Mouse (Mus musculus): ENCODE results near the gene Islr2. TPM values are rescaled to one million over a fixed set of nuclear protein-coding genes. Genes with fewer than 3 reads are reported as not detected.

Gene Islr2
- total RNA-seq, 1 experiment = 12.8 TPM

DNA sequence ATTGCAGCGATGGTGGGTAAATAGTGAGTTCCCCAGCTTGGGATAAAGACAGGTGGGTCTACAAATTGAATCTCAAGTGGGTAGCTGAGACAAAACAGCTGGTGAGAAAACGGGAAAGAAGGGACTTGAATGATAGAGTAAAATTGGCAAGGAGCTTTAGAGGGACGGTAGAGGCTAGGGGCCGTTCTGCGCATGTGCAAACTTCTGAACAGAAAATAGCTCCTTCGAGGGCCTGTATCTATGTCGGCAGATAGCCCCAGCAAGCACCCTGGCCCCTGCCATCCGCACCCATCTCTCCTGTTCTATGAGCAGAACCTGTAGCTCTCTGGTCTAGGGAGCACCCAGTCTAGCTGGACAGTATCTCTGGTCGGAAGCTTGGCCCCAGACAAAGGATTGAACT, 9.9 kb downstream of the Islr2 start:
- DNase-seq (ENCODE audit: low read depth, low spot score) = no peak
- H3K9me3 ChIP-seq (ENCODE audit: control insufficient read depth, insufficient read depth, low read depth, low read length) = no peaks in the 10 kb centered on the region
- no peak for TF ChIP-seq ZNF384 (IDR thresholded peaks at IDR 0.05; ENCODE audit: low read depth, low read length)
- in situ Hi-C loops (cut with MboI; ENCODE audit: low sequenced_read_pairs in 2 of 2, unreplicated experiment in 2 of 2) = no loop called here
- H3K9ac ChIP-seq (ENCODE audit: insufficient read depth, low read depth, low read length, poor library complexity, severe bottlenecking) = no peak overlapping the region
- no peak overlapping the region for H3K4me3 ChIP-seq (ENCODE audit: insufficient read depth in 1 of 2, low read depth in 1 of 2, low read length in 2 of 2, poor library complexity in 1 of 2, severe bottlenecking in 1 of 2)
- H3K27ac ChIP-seq (ENCODE audit: insufficient read depth, low read depth, low read length, poor library complexity, severe bottlenecking) = no peak overlapping the region
- no peaks in the 10 kb centered on the region for H3K36me3 ChIP-seq (ENCODE audit: control insufficient read depth, insufficient read depth, low read length, poor library complexity, severe bottlenecking)
- H3K4me1 ChIP-seq (ENCODE audit: control insufficient read depth in 2 of 2, insufficient read depth in 2 of 2, low read length in 2 of 2, poor library complexity in 1 of 2) = peaks cover 2 to 25% of the 10 kb centered on the region in 2 experiments; a peak in 2 of 4 replicates

GRCm38 (mm10) chr9:58184456-58184855, 19.7 kb downstream of the Islr2 start:
- no peak for DNase-seq (ENCODE audit: low read depth, low spot score)
- in situ Hi-C loops (cut with MboI; ENCODE audit: low sequenced_read_pairs in 2 of 2, unreplicated experiment in 2 of 2) = no loop called here
- H3K27ac ChIP-seq (ENCODE audit: insufficient read depth, low read depth, low read length, poor library complexity, severe bottlenecking) = no peak overlapping the region
- no peak overlapping the region for H3K9ac ChIP-seq (ENCODE audit: insufficient read depth, low read depth, low read length, poor library complexity, severe bottlenecking)
- no peak overlapping the region for H3K4me3 ChIP-seq (ENCODE audit: insufficient read depth in 1 of 2, low read depth in 1 of 2, low read length in 2 of 2, poor library complexity in 1 of 2, severe bottlenecking in 1 of 2)
- TF ChIP-seq MAFK (IDR thresholded peaks at IDR 0.05; ENCODE audit: insufficient read depth, low read depth, low read length) (no peak), HCFC1 (IDR thresholded peaks at IDR 0.05; ENCODE audit: borderline replicate concordance, insufficient read depth, low read length) (no peak), ZNF384 (IDR thresholded peaks at IDR 0.05; ENCODE audit: low read depth, low read length) (no peak), CHD2 (IDR thresholded peaks at IDR 0.05; ENCODE audit: low read depth, low read length) (no peak), ZC3H11A (IDR thresholded peaks at IDR 0.05; ENCODE audit: borderline replicate concordance, low read depth, low read length) (no peak)
- H3K4me1 ChIP-seq (ENCODE audit: control insufficient read depth in 2 of 2, insufficient read depth in 2 of 2, low read length in 2 of 2, poor library complexity in 1 of 2) = no peaks in the 10 kb centered on the region
- no peaks in the 10 kb centered on the region for H3K36me3 ChIP-seq (ENCODE audit: control insufficient read depth, insufficient read depth, low read length, poor library complexity, severe bottlenecking)
- H3K9me3 ChIP-seq (ENCODE audit: control insufficient read depth, insufficient read depth, low read depth, low read length) = no peaks in the 10 kb centered on the region

DNA sequence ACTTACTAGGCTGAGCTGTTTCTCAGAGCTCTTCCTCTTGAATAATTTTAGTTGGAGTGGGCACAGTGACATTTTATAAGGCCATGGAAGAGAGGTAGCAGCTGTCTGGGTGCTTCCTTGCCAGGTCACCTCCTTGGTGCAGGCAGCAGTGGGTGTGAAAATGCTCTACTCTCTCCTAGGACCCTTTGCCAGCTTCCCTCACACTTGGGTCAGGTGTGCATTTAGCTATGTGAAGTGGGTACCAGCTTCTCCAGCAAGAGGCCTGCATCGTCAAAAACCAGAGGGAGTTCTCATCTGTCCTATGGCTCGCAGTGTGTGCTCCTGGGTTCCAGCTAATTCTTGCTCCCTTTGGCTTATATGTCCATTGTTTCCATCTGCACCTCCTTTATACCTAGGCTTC, 24.7 kb downstream of the Islr2 start:
- Histone ChIP-seq H3K9me3 (ENCODE audit: control insufficient read depth, insufficient read depth, low read depth, low read length) (no peaks in the 10 kb centered on the region), H3K36me3 (ENCODE audit: control insufficient read depth, insufficient read depth, low read length, poor library complexity, severe bottlenecking) (no peaks in the 10 kb centered on the region), H3K27ac (ENCODE audit: insufficient read depth, low read depth, low read length, poor library complexity, severe bottlenecking) (no peak overlapping the region), H3K9ac (ENCODE audit: insufficient read depth, low read depth, low read length, poor library complexity, severe bottlenecking) (no peak overlapping the region), H3K4me3 (ENCODE audit: insufficient read depth in 1 of 2, low read depth in 1 of 2, low read length in 2 of 2, poor library complexity in 1 of 2, severe bottlenecking in 1 of 2) (no peak overlapping the region), H3K4me1 (ENCODE audit: control insufficient read depth in 2 of 2, insufficient read depth in 2 of 2, low read length in 2 of 2, poor library complexity in 1 of 2) (peaks cover 0 to 5% of the 10 kb centered on the region in 2 experiments; a peak in 1 of 4 replicates)
- in situ Hi-C loops (cut with MboI; ENCODE audit: low sequenced_read_pairs in 2 of 2, unreplicated experiment in 2 of 2) = no loop called here
- TF ChIP-seq ZC3H11A (IDR thresholded peaks at IDR 0.05; ENCODE audit: borderline replicate concordance, low read depth, low read length) (no peak), CHD2 (IDR thresholded peaks at IDR 0.05; ENCODE audit: low read depth, low read length) (no peak), ZNF384 (IDR thresholded peaks at IDR 0.05; ENCODE audit: low read depth, low read length) (no peak), MAFK (IDR thresholded peaks at IDR 0.05; ENCODE audit: insufficient read depth, low read depth, low read length) (no peak), HCFC1 (IDR thresholded peaks at IDR 0.05; ENCODE audit: borderline replicate concordance, insufficient read depth, low read length) (no peak)
- DNase-seq (ENCODE audit: low read depth, low spot score) = no peak

GRCm38 (mm10) chr9:58177165-58177564, 27.0 kb downstream of the Islr2 start:
- Histone ChIP-seq H3K4me3 (ENCODE audit: insufficient read depth in 1 of 2, low read depth in 1 of 2, low read length in 2 of 2, poor library complexity in 1 of 2, severe bottlenecking in 1 of 2) (no peak overlapping the region), H3K9ac (ENCODE audit: insufficient read depth, low read depth, low read length, poor library complexity, severe bottlenecking) (no peak overlapping the region), H3K9me3 (ENCODE audit: control insufficient read depth, insufficient read depth, low read depth, low read length) (no peaks in the 10 kb centered on the region), H3K27ac (ENCODE audit: insufficient read depth, low read depth, low read length, poor library complexity, severe bottlenecking) (no peak overlapping the region), H3K36me3 (ENCODE audit: control insufficient read depth, insufficient read depth, low read length, poor library complexity, severe bottlenecking) (no peaks in the 10 kb centered on the region), H3K4me1 (ENCODE audit: control insufficient read depth in 2 of 2, insufficient read depth in 2 of 2, low read length in 2 of 2, poor library complexity in 1 of 2) (peaks cover 0 to 5% of the 10 kb centered on the region in 2 experiments; a peak in 1 of 4 replicates)
- in situ Hi-C loops (cut with MboI; ENCODE audit: low sequenced_read_pairs in 2 of 2, unreplicated experiment in 2 of 2) = no loop called here
- TF ChIP-seq ZC3H11A (IDR thresholded peaks at IDR 0.05; ENCODE audit: borderline replicate concordance, low read depth, low read length) (no peak), CHD2 (IDR thresholded peaks at IDR 0.05; ENCODE audit: low read depth, low read length) (no peak), MAFK (IDR thresholded peaks at IDR 0.05; ENCODE audit: insufficient read depth, low read depth, low read length) (no peak), HCFC1 (IDR thresholded peaks at IDR 0.05; ENCODE audit: borderline replicate concordance, insufficient read depth, low read length) (no peak), ZNF384 (IDR thresholded peaks at IDR 0.05; ENCODE audit: low read depth, low read length) (no peak)
- no peak for DNase-seq (ENCODE audit: low read depth, low spot score)
